Mouse (Mus musculus) myocyte (in vitro differentiated cells): ENCODE results near the gene Rfx4.

Experiments
- CEBPB ChIP-seq: IDR thresholded peaks from 2 replicates; pipeline ENCODE4 v1.6.1; 2011; ENCODE audit warnings: mild to moderate bottlenecking, moderate library complexity; ENCODE audit not compliant: poor library complexity, insufficient read depth, severe bottlenecking
- E2F4 ChIP-seq: IDR thresholded peaks from one replicate; pipeline ENCODE4 v1.6.1; 2011; ENCODE audit warnings: mild to moderate bottlenecking, control low read depth, moderate library complexity; ENCODE audit not compliant: insufficient read depth
- MAX ChIP-seq: IDR thresholded peaks from one replicate; pipeline ENCODE4 v1.6.1; 2011; ENCODE audit warnings: low read depth, mild to moderate bottlenecking, control low read depth
- MYOD1 ChIP-seq, 3 experiments: IDR thresholded peaks; one replicate each; pipeline ENCODE4 v1.6.1; 2011; ENCODE audit warnings: control low read depth in 2 of 3, low read depth in 2 of 3, mild to moderate bottlenecking in 2 of 3, moderate library complexity in 1 of 3; ENCODE audit not compliant: insufficient read length in 2 of 3, control insufficient read depth in 1 of 3
- MYOG ChIP-seq, 3 experiments: IDR thresholded peaks; one replicate each; pipeline ENCODE4 v1.6.1; 2011; ENCODE audit warnings: control low read depth in 2 of 3, low read depth in 2 of 3, mild to moderate bottlenecking in 2 of 3; ENCODE audit not compliant: insufficient read length in 2 of 3, control insufficient read depth in 1 of 3, insufficient read depth in 1 of 3
- POLR2A ChIP-seq: IDR thresholded peaks from one replicate; pipeline ENCODE4 v1.6.1; 2011; ENCODE audit warnings: low read depth, mild to moderate bottlenecking, control low read depth, moderate library complexity; ENCODE audit not compliant: insufficient read length
- POLR2AphosphoS2 ChIP-seq: IDR thresholded peaks from one replicate; pipeline ENCODE4 v1.6.1; 2011; ENCODE audit warnings: low read depth, control low read depth; ENCODE audit not compliant: insufficient read length
- REST ChIP-seq: IDR thresholded peaks from one replicate; pipeline ENCODE4 v1.6.1; 2011; ENCODE audit warnings: mild to moderate bottlenecking, control low read depth, moderate library complexity; ENCODE audit not compliant: insufficient read depth, insufficient read length
- SRF ChIP-seq: IDR thresholded peaks from one replicate; pipeline ENCODE4 v1.6.1; 2011; ENCODE audit warnings: low read depth; ENCODE audit not compliant: control insufficient read depth, insufficient read length
- TCF12 ChIP-seq: IDR thresholded peaks from one replicate; pipeline ENCODE4 v1.6.1; 2011; ENCODE audit warnings: mild to moderate bottlenecking, control low read depth; ENCODE audit not compliant: poor library complexity, insufficient read depth, severe bottlenecking
- USF1 ChIP-seq: IDR thresholded peaks from one replicate; pipeline ENCODE4 v1.6.1; 2011; ENCODE audit warnings: low read depth, mild to moderate bottlenecking, control low read depth, moderate library complexity

DNA sequence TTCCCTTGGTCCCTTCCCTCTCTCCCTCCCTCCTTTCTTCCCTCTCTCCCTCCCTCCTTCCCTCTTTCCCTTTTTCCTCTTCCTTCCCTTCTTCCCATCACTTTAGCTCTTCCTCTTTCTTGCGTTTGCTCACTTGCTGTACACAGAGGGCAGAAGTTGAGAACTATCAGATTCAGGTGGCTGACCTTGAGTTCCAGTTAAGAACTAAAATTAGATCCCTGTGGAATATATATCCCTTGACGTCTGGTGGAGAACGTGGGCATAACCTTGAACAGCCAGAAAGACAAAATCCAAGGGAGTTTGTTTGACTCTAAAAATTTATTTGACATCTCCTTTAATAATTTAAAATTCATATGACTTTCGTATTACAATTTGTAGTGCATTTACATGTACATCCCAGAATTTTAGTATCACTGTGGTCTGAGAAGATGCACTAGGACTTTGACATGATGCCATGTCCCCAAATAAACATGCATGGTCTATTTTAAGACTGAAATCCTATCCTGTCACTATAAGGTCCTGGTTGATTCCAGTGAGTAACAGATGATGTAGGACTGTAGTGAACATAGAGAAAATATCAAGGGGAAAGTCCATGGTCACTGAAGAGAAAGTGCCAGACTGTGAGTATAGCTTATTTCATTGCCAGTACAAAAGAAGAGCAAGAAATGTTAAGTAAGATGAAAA is 181.1 kb downstream of the Rfx4 start:
- no peak for TF ChIP-seq POLR2A
- no peak for TF ChIP-seq POLR2AphosphoS2
- no peak for TF ChIP-seq MAX
- TF ChIP-seq MYOG (IDR thresholded peaks at IDR 0.05; ENCODE audit: control insufficient read depth in 1 of 3, insufficient read depth in 1 of 3, insufficient read length in 2 of 3, low read depth in 2 of 3) = no peak
- no peak for TF ChIP-seq MYOD1 (IDR thresholded peaks at IDR 0.05; ENCODE audit: control insufficient read depth in 1 of 3, insufficient read length in 2 of 3, low read depth in 2 of 3)
- TF ChIP-seq SRF = no peak
- TF ChIP-seq USF1 = no peak
- TF ChIP-seq REST = no peak
- no peak for TF ChIP-seq TCF12
- TF ChIP-seq E2F4 = no peak
- no peak for TF ChIP-seq CEBPB
